Mouse (Mus musculus) bone marrow macrophage, adult 2 months (primary cell): ENCODE measurements around the gene Psen2.

Source experiments
- CTCF ChIP-seq: IDR thresholded peaks from 2 replicates; pipeline ENCODE4 v1.5.1; 2012; ENCODE audit warnings: low read depth, mild to moderate bottlenecking, low read length, moderate library complexity
- POLR2A ChIP-seq: IDR thresholded peaks from 2 replicates; pipeline ENCODE4 v1.6.1; 2012; ENCODE audit warnings: mild to moderate bottlenecking, low read depth, low read length, borderline replicate concordance

DNA sequence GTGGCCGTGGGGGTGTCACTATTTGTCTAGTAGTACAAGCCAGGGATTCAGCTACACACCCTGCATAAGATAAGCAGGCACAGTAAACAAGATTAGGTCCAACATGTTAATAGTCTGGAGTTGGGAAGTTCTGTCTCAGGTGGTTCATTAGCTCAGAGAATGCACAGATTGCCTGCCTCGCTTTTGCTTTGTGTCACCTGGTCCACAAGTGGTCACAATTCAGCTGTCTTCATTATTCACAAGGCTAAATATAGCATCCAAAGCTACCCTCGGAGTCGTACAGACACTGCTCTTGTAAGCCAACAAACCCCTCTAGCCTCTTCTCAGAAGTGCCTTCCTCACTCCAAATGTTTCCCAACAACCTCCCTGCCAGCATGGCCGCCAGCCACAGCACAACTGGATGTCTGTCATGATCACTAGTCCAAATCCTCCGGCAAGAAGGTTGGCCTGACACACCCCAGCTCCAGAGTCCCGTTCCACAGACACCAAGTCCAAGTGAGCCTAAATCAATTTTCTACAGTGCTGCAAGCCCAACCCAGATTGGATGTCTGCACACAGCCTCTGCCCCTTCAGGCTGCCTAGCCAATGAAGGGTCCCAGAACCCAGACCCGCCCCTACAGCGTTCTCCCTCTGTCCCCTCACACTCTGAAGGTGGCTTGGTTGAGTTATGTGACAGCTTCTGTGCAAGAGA is 68.3 kb downstream of the Psen2 start:
- TF ChIP-seq CTCF (no peak), POLR2A (no peak)
